Mouse (Mus musculus) embryonic facial prominence, embryonic 13.5 days (tissue): Measurements from ENCODE around the gene Kank4. TPM values are rescaled to one million over a fixed set of nuclear protein-coding genes. Genes with fewer than 3 reads are reported as not detected.

ENCODE experiments used
- ATAC-seq: fragments of 200-750 bp; cut with Nextera tagmentation; 2 replicates; pipeline ENCODE4 v1.8.0; 2017; ENCODE audit warnings: low read depth; ENCODE audit not compliant: insufficient number of reproducible peaks, insufficient read depth, low FRiP score, low TSS enrichment
- H3K27ac ChIP-seq: fragments of 300-500 bp; sonication (generic); 2 replicates; pipeline ENCODE4 v1.5.1; 2015; ENCODE audit warnings: moderate library complexity, mild to moderate bottlenecking, inconsistent platforms
- H3K27me3 ChIP-seq: fragments of 300-500 bp; sonication (generic); 2 replicates; pipeline ENCODE4 v1.6.1; 2015; ENCODE audit warnings: mild to moderate bottlenecking, inconsistent platforms
- H3K36me3 ChIP-seq: fragments of 300-500 bp; sonication (generic); 2 replicates; pipeline ENCODE4 v1.6.1; 2015; ENCODE audit warnings: mild to moderate bottlenecking, inconsistent platforms
- H3K4me1 ChIP-seq: fragments of 300-500 bp; sonication (generic); 2 replicates; pipeline ENCODE4 v1.6.1; 2015; ENCODE audit warnings: inconsistent platforms
- H3K4me2 ChIP-seq: fragments of 300-500 bp; sonication (generic); 2 replicates; pipeline ENCODE4 v1.6.1; 2015; ENCODE audit warnings: moderate library complexity, mild to moderate bottlenecking, inconsistent platforms
- H3K4me3 ChIP-seq: fragments of 300-500 bp; sonication (generic); 2 replicates; pipeline ENCODE4 v1.5.1; 2015; ENCODE audit warnings: mild to moderate bottlenecking, inconsistent platforms
- H3K9ac ChIP-seq: fragments of 300-500 bp; sonication (generic); 2 replicates; pipeline ENCODE4 v1.6.1; 2015; ENCODE audit warnings: mild to moderate bottlenecking, inconsistent platforms
- H3K9me3 ChIP-seq: fragments of 300-500 bp; sonication (generic); 2 replicates; pipeline ENCODE4 v1.6.1; 2016; ENCODE audit warnings: inconsistent platforms
- WGBS: fragments of 180-500 bp; shearing (Covaris S2); methylation state at CpG from one replicate; pipeline ENCODE4 v1.1.7; 2015; ENCODE audit warnings: mixed read lengths; 5-methylcytosine and 5-hydroxymethylcytosine counted together
- polyA plus RNA-seq: library from polyadenylated mRNA; unstranded; fragments of >200 nt; fragmentation: Nextera tagmentation; extraction: Ambion mirVana; gene quantifications from 2 replicates; pipeline ENCODE4 v1.2.1, GENCODE M21; 2015

Gene Kank4
- polyA plus RNA-seq, 1 experiment from 2014 or later, result 3.2 TPM

GRCm38 (mm10) chr4:98795241-98795640 is 22.1 kb downstream of the Kank4 start:
- H3K27ac ChIP-seq, result no peak overlapping the region
- no peaks in the 10 kb centered on the region for H3K27me3 ChIP-seq
- H3K36me3 ChIP-seq, result no peaks in the 10 kb centered on the region
- no peak overlapping the region for H3K4me3 ChIP-seq
- H3K4me1 ChIP-seq, result peaks cover 43% of the 10 kb centered on the region
- H3K4me2 ChIP-seq, result no peak overlapping the region
- 84% methylated on average over 2 of the region's 2 CpGs for WGBS
- ATAC-seq, result no peak
- no peak overlapping the region for H3K9ac ChIP-seq
- no peaks in the 10 kb centered on the region for H3K9me3 ChIP-seq

GRCm38 (mm10) chr4:98793486-98793885 is 23.9 kb downstream of the Kank4 start:
- Histone ChIP-seq H3K27me3 (no peaks in the 10 kb centered on the region), H3K9ac (no peak overlapping the region), H3K4me1 (peaks cover 53% of the 10 kb centered on the region), H3K9me3 (no peaks in the 10 kb centered on the region), H3K4me3 (no peak overlapping the region), H3K27ac (no peak overlapping the region), H3K36me3 (no peaks in the 10 kb centered on the region), H3K4me2 (no peak overlapping the region)
- ATAC-seq, result no peak
- WGBS, result 92% methylated on average over 9 of the region's 9 CpGs

DNA sequence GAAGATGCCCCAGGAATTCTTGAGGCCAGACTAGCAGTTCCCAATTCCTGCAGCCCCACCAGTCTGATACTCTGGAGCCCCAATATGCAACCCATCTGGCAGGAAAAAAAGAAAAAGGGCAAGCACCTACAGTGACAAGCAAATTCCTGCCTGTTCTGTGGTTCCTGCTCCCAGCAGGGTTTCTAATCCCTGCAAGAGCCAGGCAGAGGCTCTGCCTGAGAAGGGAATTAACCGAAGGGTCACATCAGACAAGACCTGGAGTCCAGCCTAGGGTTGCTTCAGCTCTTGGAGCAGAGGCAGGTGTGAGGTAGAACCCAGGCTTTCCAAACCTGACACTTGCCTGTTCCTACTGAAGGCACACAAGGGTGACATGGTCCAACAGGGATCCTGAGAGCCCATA is 26.6 kb downstream of the Kank4 start:
- Histone ChIP-seq H3K4me1 (peaks cover 44% of the 10 kb centered on the region), H3K4me3 (no peak overlapping the region), H3K27ac (peak overlapping the region; percentile 83), H3K9ac (no peak overlapping the region), H3K27me3 (no peaks in the 10 kb centered on the region), H3K36me3 (no peaks in the 10 kb centered on the region), H3K4me2 (no peak overlapping the region), H3K9me3 (no peaks in the 10 kb centered on the region)
- 59% methylated on average over 1 of the region's 1 CpGs for WGBS
- no peak for ATAC-seq

DNA sequence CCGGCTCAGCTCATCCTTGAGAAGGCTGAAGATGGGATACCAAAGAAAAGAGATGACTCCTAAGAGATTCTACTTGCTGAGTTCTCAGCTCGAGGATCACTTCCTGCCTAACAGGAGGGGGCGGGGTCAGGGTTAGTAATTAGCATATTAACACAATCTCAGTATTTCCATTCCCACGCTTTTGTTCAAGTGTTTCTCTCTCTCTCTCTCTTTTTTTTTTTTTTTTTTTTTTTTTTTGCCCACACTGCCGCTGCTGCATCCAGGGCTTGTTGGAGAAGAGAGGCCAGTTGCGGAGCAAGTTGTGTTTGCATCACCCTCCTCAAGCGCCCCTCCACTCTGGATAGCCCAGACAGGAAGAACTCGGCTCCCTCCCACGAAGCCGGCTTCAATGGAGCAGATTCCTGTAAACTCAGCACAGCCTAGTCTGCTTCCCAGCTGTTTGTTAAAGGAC is 27.5 kb downstream of the Kank4 start:
- Histone ChIP-seq H3K9me3 (no peaks in the 10 kb centered on the region), H3K4me2 (peak overlapping the region; percentile 52), H3K36me3 (peaks cover 3% of the 10 kb centered on the region; the same call in 1 of the 2 replicates), H3K9ac (peak overlapping the region; percentile 58; the same call in 1 of the 2 replicates), H3K4me3 (peak overlapping the region; percentile 12; the same call in 1 of the 2 replicates), H3K27ac (peak overlapping the region; percentile 83), H3K27me3 (no peaks in the 10 kb centered on the region), H3K4me1 (peaks cover 36% of the 10 kb centered on the region)
- WGBS, result 10% methylated on average over 10 of the region's 10 CpGs
- ATAC-seq, result peak; percentile 7; the same call in 1 of the 2 replicates

DNA sequence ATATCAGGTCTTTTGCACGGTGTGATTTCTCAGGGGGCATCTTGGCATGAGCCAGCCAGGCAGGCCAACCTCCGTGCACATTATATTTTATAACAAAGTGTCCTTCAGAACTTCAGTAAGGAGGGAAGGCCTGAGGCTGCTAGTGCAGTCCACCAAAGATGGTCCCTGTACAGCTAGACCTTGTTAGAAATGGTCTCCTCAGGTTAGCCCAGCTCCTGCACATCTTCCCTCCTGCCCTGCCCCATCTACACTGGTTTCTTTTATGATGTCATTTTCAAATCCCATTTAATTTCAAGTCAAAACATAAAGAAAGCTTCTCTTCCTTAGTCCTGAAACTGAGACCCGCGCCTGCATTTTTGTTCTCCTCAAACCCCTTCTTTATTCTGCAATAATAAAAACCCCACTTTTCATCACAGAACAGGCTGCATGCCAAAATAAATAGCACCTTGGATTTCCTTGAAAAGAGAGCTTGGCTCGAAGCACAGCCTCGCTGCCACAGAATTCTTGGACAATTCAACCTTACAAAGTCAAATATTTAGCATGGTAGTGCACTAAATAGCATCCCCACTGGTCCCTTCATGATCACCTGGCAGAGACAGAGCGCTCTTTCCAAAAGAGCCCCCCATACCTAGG is 28.1 kb downstream of the Kank4 start:
- Histone ChIP-seq H3K4me3 (peak overlapping the region; percentile 12; the same call in 1 of the 2 replicates), H3K4me2 (peak overlapping the region; percentile 52), H3K27me3 (no peaks in the 10 kb centered on the region), H3K4me1 (peaks cover 35% of the 10 kb centered on the region), H3K27ac (peak overlapping the region; percentile 83), H3K9me3 (no peaks in the 10 kb centered on the region), H3K36me3 (peaks cover 9% of the 10 kb centered on the region), H3K9ac (peak overlapping the region; percentile 11; the same call in 1 of the 2 replicates)
- peak; percentile 27; the same call in 1 of the 2 replicates for ATAC-seq
- WGBS, result 55% methylated on average over 7 of the region's 7 CpGs

DNA sequence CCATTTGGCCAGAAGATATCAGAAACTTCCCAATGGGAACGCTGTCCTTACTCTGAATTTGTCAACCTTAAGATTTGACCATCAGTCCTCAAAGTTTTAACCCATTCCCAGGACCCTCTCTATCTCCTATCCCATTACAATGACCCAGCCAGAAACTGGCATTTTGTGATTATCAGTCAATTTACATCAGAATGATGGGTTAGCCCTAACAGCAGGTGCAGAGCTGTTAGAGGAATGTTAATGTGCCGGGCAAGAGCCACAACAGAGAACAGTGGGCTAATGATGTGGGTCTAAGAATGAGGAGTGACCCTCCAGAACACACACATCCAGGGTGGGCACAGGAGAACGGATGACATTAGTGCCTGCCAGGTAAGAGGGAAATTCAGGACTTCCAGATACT is 31.1 kb downstream of the Kank4 start:
- WGBS, result 53% methylated on average over 3 of the region's 3 CpGs
- peaks cover 14% of the 10 kb centered on the region for H3K36me3 ChIP-seq

DNA sequence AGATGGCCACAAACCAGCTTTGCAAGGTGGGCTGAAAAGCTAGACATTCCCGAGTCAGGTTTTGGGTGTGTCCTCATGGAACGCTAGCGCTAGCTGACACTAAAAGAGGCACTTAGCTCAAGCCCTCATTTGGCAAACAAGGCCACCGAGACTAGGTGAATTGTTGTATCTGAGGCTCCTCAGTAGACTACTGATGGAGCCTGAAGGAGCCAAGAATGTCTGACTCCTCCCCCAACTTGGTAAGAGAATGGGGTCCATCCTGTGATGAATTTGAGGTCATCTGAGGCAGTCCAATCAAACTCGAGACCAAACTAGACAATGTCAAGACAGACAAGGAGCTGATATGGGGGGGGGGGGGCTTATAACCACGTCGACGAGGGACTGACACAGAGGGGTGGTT is 31.5 kb downstream of the Kank4 start:
- Histone ChIP-seq H3K36me3 (peaks cover 14% of the 10 kb centered on the region), H3K27me3 (no peaks in the 10 kb centered on the region), H3K9me3 (no peaks in the 10 kb centered on the region), H3K4me3 (no peak overlapping the region), H3K4me1 (peaks cover 34% of the 10 kb centered on the region), H3K9ac (no peak overlapping the region), H3K27ac (no peak overlapping the region), H3K4me2 (no peak overlapping the region)
- 51% methylated on average over 8 of the region's 8 CpGs for WGBS
- ATAC-seq, result no peak

More for the DNA sequence above, 31.1 kb downstream of the Kank4 start:
- ATAC-seq, result no peak
- H3K4me2 ChIP-seq, result no peak overlapping the region
- peaks cover 35% of the 10 kb centered on the region for H3K4me1 ChIP-seq
- no peak overlapping the region for H3K4me3 ChIP-seq
- no peak overlapping the region for H3K27ac ChIP-seq
- H3K27me3 ChIP-seq, result no peaks in the 10 kb centered on the region
- no peak overlapping the region for H3K9ac ChIP-seq
- no peaks in the 10 kb centered on the region for H3K9me3 ChIP-seq

DNA sequence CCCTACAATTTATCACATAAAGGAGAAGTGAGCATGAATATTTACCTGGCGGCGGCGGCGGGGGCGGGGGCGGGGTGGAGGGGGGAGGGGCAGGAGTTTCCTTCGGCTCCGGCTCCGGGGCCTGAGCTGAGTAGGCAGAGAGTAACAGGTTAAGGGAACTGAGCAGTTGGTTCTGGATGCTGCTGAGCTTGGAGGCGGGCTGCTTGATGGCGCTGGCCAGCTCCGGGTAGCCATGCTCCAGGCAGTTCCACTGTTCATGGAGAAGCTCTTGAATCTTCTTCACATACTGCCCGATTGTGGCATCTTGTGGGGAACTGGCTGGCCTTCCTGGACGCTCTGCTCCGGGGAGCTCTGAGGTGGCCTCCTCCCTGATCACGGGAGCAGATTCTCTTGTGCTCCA is 39.1 kb downstream of the Kank4 start:
- no peaks in the 10 kb centered on the region for H3K27me3 ChIP-seq
- peaks cover 16% of the 10 kb centered on the region for H3K36me3 ChIP-seq
- no peak overlapping the region for H3K4me3 ChIP-seq
- no peak overlapping the region for H3K27ac ChIP-seq
- no peak for ATAC-seq
- no peaks in the 10 kb centered on the region for H3K9me3 ChIP-seq
- H3K9ac ChIP-seq, result 0 out of 2 replicates have a peak overlapping the region, but pooled peaks have one; percentile 11
- peaks cover 47% of the 10 kb centered on the region for H3K4me1 ChIP-seq
- peak overlapping the region; percentile 14 for H3K4me2 ChIP-seq
- WGBS, result 14% methylated on average over 16 of the region's 16 CpGs

GRCm38 (mm10) chr4:98777464-98777863 is 39.9 kb downstream of the Kank4 start:
- no peak for ATAC-seq
- Histone ChIP-seq H3K4me3 (no peak overlapping the region), H3K36me3 (peaks cover 23% of the 10 kb centered on the region), H3K4me1 (peaks cover 47% of the 10 kb centered on the region), H3K4me2 (no peak overlapping the region), H3K9ac (no peak overlapping the region), H3K27me3 (no peaks in the 10 kb centered on the region), H3K9me3 (no peaks in the 10 kb centered on the region), H3K27ac (peak overlapping the region; percentile 55; the same call in 1 of the 2 replicates)
- WGBS, result 67% methylated on average over 6 of the region's 6 CpGs

- Histone ChIP-seq H3K27me3 (no peaks in the 10 kb centered on the region), H3K9me3 (no peaks in the 10 kb centered on the region), H3K4me2 (no peak overlapping the region), H3K9ac (no peak overlapping the region), H3K4me3 (no peak overlapping the region), H3K4me1 (peaks cover 47% of the 10 kb centered on the region), H3K27ac (peak overlapping the region; percentile 55), H3K36me3 (peaks cover 28% of the 10 kb centered on the region)
- ATAC-seq, result 0 out of 2 replicates have a peak, but pooled peaks have one; percentile 26
- WGBS, result 35% methylated on average over 10 of the region's 10 CpGs
Observed at GRCm38 (mm10) chr4:98776721-98777427, 40.5 kb downstream of the Kank4 start.

DNA sequence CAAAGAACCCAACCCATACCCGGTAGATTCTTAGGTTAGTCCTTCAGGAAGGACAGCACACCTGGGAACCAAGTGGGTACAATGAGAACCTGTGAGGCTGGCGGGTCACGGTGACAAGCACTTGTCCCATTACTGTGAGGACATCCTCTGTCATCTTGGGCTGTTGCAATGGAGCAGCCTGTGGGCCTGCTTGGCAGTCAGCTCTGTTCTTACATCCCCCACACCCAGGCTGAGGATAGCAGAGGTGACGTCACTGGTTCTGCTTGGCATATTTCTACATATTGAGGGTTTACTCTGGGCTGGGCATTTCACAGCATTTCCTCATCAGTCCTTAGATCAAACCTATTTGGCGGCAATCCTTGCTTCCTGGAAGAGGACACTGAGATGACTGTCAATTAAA is 43.6 kb downstream of the Kank4 start:
- no peak for ATAC-seq
- H3K27ac ChIP-seq, result no peak overlapping the region
- H3K36me3 ChIP-seq, result peaks cover 45% of the 10 kb centered on the region
- no peak overlapping the region for H3K4me2 ChIP-seq
- no peak overlapping the region for H3K4me3 ChIP-seq
- H3K27me3 ChIP-seq, result no peaks in the 10 kb centered on the region
- no peaks in the 10 kb centered on the region for H3K9me3 ChIP-seq
- no peak overlapping the region for H3K9ac ChIP-seq
- peaks cover 26% of the 10 kb centered on the region for H3K4me1 ChIP-seq
- 94% methylated on average over 5 of the region's 5 CpGs for WGBS
